Mouse (Mus musculus) cerebellum, adult 2 months (tissue): ENCODE measurements around the gene Prl3d3. TPM values are rescaled to one million over a fixed set of nuclear protein-coding genes. Genes with fewer than 3 reads are reported as not detected.
"Not testable (repeated sequence)": the region's sequence is repeated elsewhere in the genome, so short reads cannot be mapped to it uniquely, and the experiment has no call there.

Experiments
- DNase-seq, 2 experiments: peaks; one replicate each; pipeline ENCODE4 v3.0.0; 2021
- H3K27ac ChIP-seq: fragments of 200-500 bp; 2 replicates; pipeline ENCODE4 v1.5.1; 2012; ENCODE audit warnings: low read length, control low read depth, inconsistent platforms; ENCODE audit not compliant: insufficient read depth
- H3K27me3 ChIP-seq: fragments of 200-500 bp; 2 replicates; pipeline ENCODE4 v1.6.1; 2012; ENCODE audit warnings: inconsistent platforms, mild to moderate bottlenecking, low read length, moderate library complexity; ENCODE audit not compliant: control insufficient read depth, insufficient read depth
- H3K4me1 ChIP-seq: fragments of 200-500 bp; 2 replicates; pipeline ENCODE4 v1.6.1; 2011; ENCODE audit warnings: low read length; ENCODE audit not compliant: control insufficient read depth, insufficient read depth
- H3K4me3 ChIP-seq: fragments of 200-500 bp; replicated peaks from 2 replicates; pipeline ENCODE3; 2011; ENCODE audit warnings: mild to moderate bottlenecking, low read depth, low read length, control low read depth; ENCODE audit not compliant: insufficient read depth
- CTCF ChIP-seq: fragments of 200-500 bp; IDR thresholded peaks from 2 replicates; pipeline ENCODE4 v1.5.1; 2011; ENCODE audit warnings: low read depth, mild to moderate bottlenecking, control low read depth, low read length, moderate library complexity, borderline replicate concordance; ENCODE audit not compliant: insufficient read depth
- POLR2A ChIP-seq: fragments of 200-500 bp; IDR thresholded peaks from 2 replicates; pipeline ENCODE4 v1.6.1; 2011; ENCODE audit warnings: low read length, control low read depth, borderline replicate concordance; ENCODE audit not compliant: insufficient read depth
- WGBS: fragments of 180-500 bp; shearing (Covaris S2); methylation state at CpG from one replicate; pipeline ENCODE4 v1.1.7; 2018; 5-methylcytosine and 5-hydroxymethylcytosine counted together
- polyA plus RNA-seq: library from polyadenylated mRNA; depleted of rRNA; stranded (reverse); fragments of >200 nt; gene quantifications from 2 replicates; pipeline ENCODE4 v1.2.3, GENCODE M21; 2012; rRNA removed

Gene Prl3d3
- polyA plus RNA-seq: not detected in 2 replicates

DNA sequence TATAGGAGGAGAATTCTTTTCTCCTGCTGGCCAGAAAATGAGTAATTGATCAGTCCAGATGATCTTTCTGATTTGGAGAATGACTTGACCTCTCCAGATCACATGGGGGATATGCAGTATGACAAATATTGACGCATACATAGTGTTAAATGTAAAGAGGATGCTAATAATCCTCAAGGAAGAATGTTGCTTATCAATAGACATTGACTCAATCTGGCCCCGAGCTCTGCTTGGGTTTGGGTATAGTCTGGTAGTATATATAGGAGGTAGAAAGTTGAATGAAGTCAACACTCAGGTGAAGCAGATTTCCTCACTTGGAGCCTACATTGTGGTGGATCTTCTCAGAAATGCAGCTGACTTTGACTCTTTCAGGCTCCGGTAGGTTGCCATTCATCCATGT, at the start of gene Prl3d3:
Gene Prl3d3 (plus strand): TSS at position 301 of the 400 bp plus-strand sequence.
- 91% methylated on average over 3 of the region's 3 CpGs for WGBS

GRCm38 (mm10) chr13:27121398-27121797, 35.2 kb upstream of the Prl3d3 start, which contains the start of gene Prl3d2:
Gene Prl3d2 (plus strand): TSS chr13:27121698.
- not testable (repeated sequence) for H3K4me3 ChIP-seq, H3K27me3 ChIP-seq, H3K27ac ChIP-seq, H3K4me1 ChIP-seq, DNase-seq
- whole genome bisulfite sequencing: 95% methylated on average over 4 of the region's 4 CpGs

More for the DNA sequence above, at the start of gene Prl3d3:
- H3K27ac ChIP-seq, H3K4me3 ChIP-seq, H3K27me3 ChIP-seq, DNase-seq, H3K4me1 ChIP-seq: not testable (repeated sequence)

DNA sequence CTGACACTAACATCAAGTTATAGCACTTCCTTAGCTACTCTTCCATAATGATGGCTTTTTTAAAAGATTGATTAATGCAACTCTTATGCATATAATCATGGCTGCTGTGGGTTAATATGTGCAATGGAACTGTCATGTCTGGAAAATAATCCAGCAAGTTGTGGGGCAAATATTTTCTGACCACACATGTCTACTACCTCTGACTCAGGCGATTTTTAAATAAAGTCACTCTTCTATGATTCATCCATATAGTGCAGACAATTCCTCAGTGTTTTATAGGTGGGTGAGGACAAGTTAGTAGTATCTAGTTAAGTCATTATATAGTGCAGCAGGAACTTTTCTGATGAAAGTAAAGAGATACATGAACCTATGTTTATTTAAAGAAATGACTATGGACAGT, 8.3 kb upstream of the Prl3d3 start:
- Histone ChIP-seq H3K27me3 (no peaks in the 10 kb centered on the region), H3K4me1 (no peaks in the 10 kb centered on the region), H3K4me3 (no peak overlapping the region), H3K27ac (no peak overlapping the region)
- DNase-seq: no peak
- 77% methylated on average over 1 of the region's 1 CpGs for WGBS
- TF ChIP-seq CTCF (no peak), POLR2A (no peak)

DNA sequence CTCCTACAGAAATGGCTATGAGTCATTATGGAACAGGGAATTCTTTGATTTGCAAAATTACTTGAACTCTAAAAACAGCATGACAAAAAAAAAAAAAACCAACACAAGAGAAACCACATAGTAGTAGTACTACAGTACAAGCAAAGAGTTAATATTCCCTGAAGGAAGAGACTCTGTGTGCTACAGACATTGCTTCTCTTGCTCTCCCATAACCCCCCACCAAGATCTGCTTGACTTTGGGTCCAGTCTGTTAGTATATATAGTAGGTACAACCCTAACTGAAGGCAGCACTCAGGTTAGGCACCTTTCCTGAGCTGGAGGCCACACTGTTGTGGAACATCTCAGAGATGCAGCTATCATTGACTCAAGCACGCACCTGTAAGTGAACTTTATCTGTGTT, 39.8 kb downstream of the Prl3d3 start, which contains the start of gene Prl3c1:
Gene Prl3c1 (plus strand): TSS at position 301 of the 400 bp plus-strand sequence.
- H3K27ac ChIP-seq: no peak within 1 kb of the TSS
- no peak within 1 kb of the TSS for H3K4me3 ChIP-seq
- H3K4me1 ChIP-seq: no peaks in the 10 kb centered on the region
- no peaks in the 10 kb centered on the region for H3K27me3 ChIP-seq
- no peak for DNase-seq
- WGBS: 96% methylated on average over 1 of the region's 1 CpGs
- no peak for TF ChIP-seq CTCF
- no peak for TF ChIP-seq POLR2A

Other genes with a start within 250 kb of the Prl3d3 start
- gene Prl, start 99.2 kb upstream of the Prl3d3 start, polyA plus RNA-seq: 0.13 TPM in 1 of 2 replicates, not detected in the other
- gene Prl3d1, start 62.6 kb upstream of the Prl3d3 start, polyA plus RNA-seq: not detected in 2 replicates
- gene Prl3d2, start 35.1 kb upstream of the Prl3d3 start, polyA plus RNA-seq: not detected in 2 replicates
- gene Prl3c1, start 39.9 kb downstream of the Prl3d3 start, polyA plus RNA-seq: not detected in 2 replicates
- 0.54 and 1.3 TPM in 2 replicates for gene Prl3b1, start 85.1 kb downstream of the Prl3d3 start, polyA plus RNA-seq
- gene Prl3a1, start 102.6 kb downstream of the Prl3d3 start, polyA plus RNA-seq: not detected in 2 replicates
- gene Prl6a1, start 155.8 kb downstream of the Prl3d3 start, polyA plus RNA-seq: not detected in 2 replicates
- gene Prl8a2, start 188.9 kb downstream of the Prl3d3 start, polyA plus RNA-seq: not detected in 2 replicates
- 0.21 TPM in 1 of 2 replicates, not detected in the other for gene Prl2b1, start 234.1 kb downstream of the Prl3d3 start, polyA plus RNA-seq